Mouse (Mus musculus): ENCODE results near the gene Tns2. TPM values are rescaled to one million over a fixed set of nuclear protein-coding genes. Genes with fewer than 3 reads are reported as not detected.
A peak's percentile ranks its signal among the peaks of the same experiment; 100 is the strongest.
"Not testable (repeated sequence)": the region's sequence is repeated elsewhere in the genome, so short reads cannot be mapped to it uniquely, and the experiment has no call there.

Tns2 gene
- polyA plus RNA-seq, 1 experiment from 2014 or later, result 13.0 TPM

- H3K4me2 ChIP-seq (replicated peaks), result no peak within 1 kb of the TSS; the same call in 1 of the 2 replicates
- H3K36me3 ChIP-seq, result no peaks in the 10 kb centered on the region
- ATAC-seq (ENCODE audit: low FRiP score, low read depth), result no peak
- no peak within 1 kb of the TSS for H3K27ac ChIP-seq
- H3K4me3 ChIP-seq, result no peak within 1 kb of the TSS
- H3K4me1 ChIP-seq, result no peaks in the 10 kb centered on the region; the same call in 1 of the 2 replicates
- peaks cover 8% of the 10 kb centered on the region for H3K27me3 ChIP-seq (replicated peaks)
- 59% methylated on average over 20 of the region's 20 CpGs for WGBS
- H3K9me3 ChIP-seq, result no peaks in the 10 kb centered on the region
- H3K9ac ChIP-seq, result no peak within 1 kb of the TSS
Observed at GRCm38 (mm10) chr15:102150301-102151135, 50.3 kb downstream of the Tns2 start, which contains the start of gene Soat2. TSS of gene Soat2 (plus strand) at chr15:102150526.

GRCm38 (mm10) chr15:102152646-102153045, 52.4 kb downstream of the Tns2 start:
- H3K27me3 ChIP-seq (replicated peaks), result no peaks in the 10 kb centered on the region
- no peaks in the 10 kb centered on the region for H3K9me3 ChIP-seq
- H3K36me3 ChIP-seq, result no peaks in the 10 kb centered on the region
- ATAC-seq (ENCODE audit: low FRiP score, low read depth), result no peak
- no peak overlapping the region for H3K9ac ChIP-seq
- H3K27ac ChIP-seq, result no peak overlapping the region
- peaks cover 4% of the 10 kb centered on the region for H3K4me1 ChIP-seq
- H3K4me3 ChIP-seq, result no peak overlapping the region
- WGBS, result 21% methylated on average over 4 of the region's 4 CpGs
- H3K4me2 ChIP-seq (replicated peaks), result no peak overlapping the region

- ATAC-seq (ENCODE audit: low FRiP score, low read depth); H3K9me3 ChIP-seq; H3K4me3 ChIP-seq; H3K9ac ChIP-seq; H3K4me1 ChIP-seq; H3K4me2 ChIP-seq (replicated peaks); H3K36me3 ChIP-seq; H3K27me3 ChIP-seq (replicated peaks); H3K27ac ChIP-seq: not testable (repeated sequence)
- 93% methylated on average over 6 of the region's 6 CpGs for WGBS
Observed at GRCm38 (mm10) chr15:102155006-102155405, 54.8 kb downstream of the Tns2 start.

GRCm38 (mm10) chr15:102156836-102157235, 56.6 kb downstream of the Tns2 start:
- ATAC-seq (ENCODE audit: low FRiP score, low read depth), result no peak
- 0 out of 2 replicates have a peak overlapping the region, but pooled peaks have one; percentile 20 for H3K4me2 ChIP-seq (replicated peaks)
- H3K4me1 ChIP-seq, result peaks cover 4% of the 10 kb centered on the region; the same call in 1 of the 2 replicates
- H3K27me3 ChIP-seq (replicated peaks), result no peaks in the 10 kb centered on the region
- no peaks in the 10 kb centered on the region for H3K36me3 ChIP-seq
- H3K9me3 ChIP-seq, result no peaks in the 10 kb centered on the region
- no peak overlapping the region for H3K4me3 ChIP-seq
- H3K27ac ChIP-seq, result no peak overlapping the region
- 36% methylated on average over 20 of the region's 20 CpGs for WGBS
- no peak overlapping the region for H3K9ac ChIP-seq

- H3K27ac ChIP-seq, result no peak overlapping the region
- peaks cover 4% of the 10 kb centered on the region; the same call in 1 of the 2 replicates for H3K4me1 ChIP-seq
- no peak overlapping the region for H3K4me3 ChIP-seq
- H3K27me3 ChIP-seq (replicated peaks), result no peaks in the 10 kb centered on the region
- no peak overlapping the region for H3K9ac ChIP-seq
- H3K9me3 ChIP-seq, result no peaks in the 10 kb centered on the region
- 62% methylated on average over 27 of the region's 27 CpGs for WGBS
- H3K4me2 ChIP-seq (replicated peaks), result no peak overlapping the region
- no peak for ATAC-seq (ENCODE audit: low FRiP score, low read depth)
- H3K36me3 ChIP-seq, result no peaks in the 10 kb centered on the region
Observed at GRCm38 (mm10) chr15:102160415-102161060, 60.3 kb downstream of the Tns2 start.

GRCm38 (mm10) chr15:102163900-102164693, 63.9 kb downstream of the Tns2 start:
- no peak for ATAC-seq (ENCODE audit: low FRiP score, low read depth)
- Histone ChIP-seq H3K27me3 (replicated peaks) (no peaks in the 10 kb centered on the region), H3K36me3 (no peaks in the 10 kb centered on the region), H3K9ac (no peak overlapping the region), H3K9me3 (no peaks in the 10 kb centered on the region), H3K27ac (no peak overlapping the region), H3K4me1 (no peaks in the 10 kb centered on the region), H3K4me3 (no peak overlapping the region), H3K4me2 (replicated peaks) (no peak overlapping the region)
- 62% methylated on average over 3 of the region's 3 CpGs for WGBS

GRCm38 (mm10) chr15:102165468-102166100, 65.4 kb downstream of the Tns2 start:
- H3K36me3 ChIP-seq, result no peaks in the 10 kb centered on the region
- no peak for ATAC-seq (ENCODE audit: low FRiP score, low read depth)
- H3K27ac ChIP-seq, result no peak overlapping the region
- no peaks in the 10 kb centered on the region for H3K4me1 ChIP-seq
- H3K4me3 ChIP-seq, result no peak overlapping the region
- H3K9me3 ChIP-seq, result no peaks in the 10 kb centered on the region
- H3K4me2 ChIP-seq (replicated peaks), result no peak overlapping the region
- H3K27me3 ChIP-seq (replicated peaks), result no peaks in the 10 kb centered on the region
- 52% methylated on average over 6 of the region's 6 CpGs for WGBS
- no peak overlapping the region for H3K9ac ChIP-seq

Other genes starting within 250 kb of the Tns2 start
- 1.6 and 2.5 TPM in 2 replicates for gene Krt1, start 249.6 kb upstream of the Tns2 start, polyA plus RNA-seq (2016; fragmentation: Nextera tagmentation; extraction: Ambion mirVana)
- gene Krt77, start 230.7 kb upstream of the Tns2 start, polyA plus RNA-seq (2016; fragmentation: Nextera tagmentation; extraction: Ambion mirVana), result not detected in 2 replicates
- not detected in 2 replicates for gene Krt76, start 207.5 kb upstream of the Tns2 start, polyA plus RNA-seq (2016; fragmentation: Nextera tagmentation; extraction: Ambion mirVana)
- gene Krt4, start 175.7 kb upstream of the Tns2 start, polyA plus RNA-seq (2016; fragmentation: Nextera tagmentation; extraction: Ambion mirVana), result not detected in 2 replicates
- 0.18 TPM in 1 of 2 replicates, not detected in the other for gene Krt79, start 160.1 kb upstream of the Tns2 start, polyA plus RNA-seq (2016; fragmentation: Nextera tagmentation; extraction: Ambion mirVana)
- gene Krt78, start 146.1 kb upstream of the Tns2 start, polyA plus RNA-seq (2016; fragmentation: Nextera tagmentation; extraction: Ambion mirVana), result 0.05 TPM in 1 of 2 replicates, not detected in the other
- gene Krt8, start 95.9 kb upstream of the Tns2 start, polyA plus RNA-seq (2016; fragmentation: Nextera tagmentation; extraction: Ambion mirVana), result 5.4 and 6.8 TPM in 2 replicates
- gene Krt18, start 72.2 kb upstream of the Tns2 start, polyA plus RNA-seq (2016; fragmentation: Nextera tagmentation; extraction: Ambion mirVana), result 4.1 and 4.2 TPM in 2 replicates
- gene Eif4b, start 26.6 kb upstream of the Tns2 start, polyA plus RNA-seq (2016; fragmentation: Nextera tagmentation; extraction: Ambion mirVana), result 89.2 and 92.3 TPM in 2 replicates
- 29.6 and 33.3 TPM in 2 replicates for gene Spryd3, start 35.8 kb downstream of the Tns2 start, polyA plus RNA-seq (2016; fragmentation: Nextera tagmentation; extraction: Ambion mirVana)
- gene Igfbp6, start 43.9 kb downstream of the Tns2 start, polyA plus RNA-seq (2016; fragmentation: Nextera tagmentation; extraction: Ambion mirVana), result 0.60 and 0.63 TPM in 2 replicates
- 0.11 TPM in 1 of 2 replicates, not detected in the other for gene Soat2, start 50.1 kb downstream of the Tns2 start, polyA plus RNA-seq (2016; fragmentation: Nextera tagmentation; extraction: Ambion mirVana)
- 98.3 and 105 TPM in 2 replicates for gene Zfp740, start 102.8 kb downstream of the Tns2 start, polyA plus RNA-seq (2016; fragmentation: Nextera tagmentation; extraction: Ambion mirVana)
- gene Csad, start 104.3 kb downstream of the Tns2 start, polyA plus RNA-seq (2016; fragmentation: Nextera tagmentation; extraction: Ambion mirVana), result 46.7 and 48.3 TPM in 2 replicates
- 0.29 and 0.79 TPM in 2 replicates for gene Itgb7, start 131.5 kb downstream of the Tns2 start, polyA plus RNA-seq (2016; fragmentation: Nextera tagmentation; extraction: Ambion mirVana)
- gene Rarg, start 157.1 kb downstream of the Tns2 start, polyA plus RNA-seq (2016; fragmentation: Nextera tagmentation; extraction: Ambion mirVana), result 15.4 and 18.7 TPM in 2 replicates
- 0.09 and 0.23 TPM in 2 replicates for gene Gm9918, start 170.2 kb downstream of the Tns2 start, polyA plus RNA-seq (2016; fragmentation: Nextera tagmentation; extraction: Ambion mirVana)
- gene Mfsd5, start 179.0 kb downstream of the Tns2 start, polyA plus RNA-seq (2016; fragmentation: Nextera tagmentation; extraction: Ambion mirVana), result 53.2 and 56.4 TPM in 2 replicates
- gene Espl1, start 195.9 kb downstream of the Tns2 start, polyA plus RNA-seq (2016; fragmentation: Nextera tagmentation; extraction: Ambion mirVana), result 22.5 and 25.4 TPM in 2 replicates
- 373 and 404 TPM in 2 replicates for gene Pfdn5, start 225.7 kb downstream of the Tns2 start, polyA plus RNA-seq (2016; fragmentation: Nextera tagmentation; extraction: Ambion mirVana)
- gene Myg1, start 231.3 kb downstream of the Tns2 start, polyA plus RNA-seq (2016; fragmentation: Nextera tagmentation; extraction: Ambion mirVana), result 90.4 and 94.9 TPM in 2 replicates

Measured in neural tube, embryonic 12.5 days (tissue).